Mouse (Mus musculus): ENCODE measurements around the gene Klhl7. TPM values are rescaled to one million over a fixed set of nuclear protein-coding genes. Genes with fewer than 3 reads are reported as not detected.

The Klhl7 gene
- total and polyA plus RNA-seq, 2 experiments from 2014 or later, result 47.1 to 55.3 TPM

- TF ChIP-seq EP300 (IDR thresholded peaks at IDR 0.05; ENCODE audit: low read depth) (no peak), CTCF (IDR thresholded peaks at IDR 0.05; ENCODE audit: low read depth) (no peak)
- DNase-seq (ENCODE audit: low spot score) (no peak), ATAC-seq (ENCODE audit: insufficient read depth, low read depth) (no peak)
- WGBS, result 93% methylated on average over 1 of the region's 1 CpGs
- Histone ChIP-seq H3K36me3 (replicated peaks; ENCODE audit: control insufficient read depth, insufficient read depth, low read length) (0 out of 2 replicates have a peak, but pooled peaks cover 10% of the 10 kb centered on the region), H3K9me3 (replicated peaks; ENCODE audit: control insufficient read depth, low read length) (no peaks in the 10 kb centered on the region), H3K9ac (replicated peaks; ENCODE audit: low read depth, low read length) (no peak overlapping the region), H3K4me2 (ENCODE audit: low read depth, low read length) (no peak overlapping the region), H3K27ac (ENCODE audit: low read depth) (peak overlapping the region; percentile 44; the same call in 1 of the 2 replicates), H3K4me1 (ENCODE audit: control insufficient read depth, insufficient read depth) (peaks cover 22% of the 10 kb centered on the region), H3K4me3 (ENCODE audit: low read depth, low read length) (no peak overlapping the region), H3K27me3 (ENCODE audit: control insufficient read depth, insufficient read depth, low read length) (no peaks in the 10 kb centered on the region)
These were observed 23.8 kb downstream of the Klhl7 start for GRCm38 (mm10) chr5:24124175-24124574.

GRCm38 (mm10) chr5:24124579-24125276 is 24.3 kb downstream of the Klhl7 start:
- Histone ChIP-seq H3K4me2 (ENCODE audit: low read depth, low read length) (peak overlapping the region; percentile 25; the same call in 1 of the 2 replicates), H3K4me3 (ENCODE audit: low read depth, low read length) (no peak overlapping the region), H3K27me3 (ENCODE audit: control insufficient read depth, insufficient read depth, low read length) (no peaks in the 10 kb centered on the region), H3K4me1 (ENCODE audit: control insufficient read depth, insufficient read depth) (peaks cover 22% of the 10 kb centered on the region), H3K36me3 (replicated peaks; ENCODE audit: control insufficient read depth, insufficient read depth, low read length) (0 out of 2 replicates have a peak, but pooled peaks cover 10% of the 10 kb centered on the region), H3K27ac (ENCODE audit: low read depth) (peak overlapping the region; percentile 96), H3K9ac (replicated peaks; ENCODE audit: low read depth, low read length) (no peak overlapping the region; the same call in 1 of the 2 replicates), H3K9me3 (replicated peaks; ENCODE audit: control insufficient read depth, low read length) (no peaks in the 10 kb centered on the region)
- WGBS, result 76% methylated on average over 3 of the region's 3 CpGs
- TF ChIP-seq CTCF (IDR thresholded peaks at IDR 0.05; ENCODE audit: low read depth) (no peak), EP300 (IDR thresholded peaks at IDR 0.05; ENCODE audit: low read depth) (no peak)
- ATAC-seq (ENCODE audit: insufficient read depth, low read depth), result no peak
- DNase-seq (ENCODE audit: low spot score), result no peak

- ATAC-seq (ENCODE audit: insufficient read depth, low read depth), result peak; percentile 77
- no peaks in the 10 kb centered on the region for H3K9me3 ChIP-seq (replicated peaks; ENCODE audit: control insufficient read depth, low read length)
- DNase-seq (ENCODE audit: low spot score), result peak; percentile 84
- WGBS, result 36% methylated on average over 1 of the region's 1 CpGs
- H3K36me3 ChIP-seq (replicated peaks; ENCODE audit: control insufficient read depth, insufficient read depth, low read length), result 0 out of 2 replicates have a peak, but pooled peaks cover 16% of the 10 kb centered on the region
- peak overlapping the region; percentile 96 for H3K27ac ChIP-seq (ENCODE audit: low read depth)
- peak overlapping the region; percentile 42; the same call in 1 of the 2 replicates for H3K9ac ChIP-seq (replicated peaks; ENCODE audit: low read depth, low read length)
- peaks cover 22% of the 10 kb centered on the region for H3K4me1 ChIP-seq (ENCODE audit: control insufficient read depth, insufficient read depth)
- TF ChIP-seq CTCF (IDR thresholded peaks at IDR 0.05; ENCODE audit: low read depth) (no peak), EP300 (IDR thresholded peaks at IDR 0.05; ENCODE audit: low read depth) (no peak)
- no peak overlapping the region for H3K4me3 ChIP-seq (ENCODE audit: low read depth, low read length)
- H3K27me3 ChIP-seq (ENCODE audit: control insufficient read depth, insufficient read depth, low read length), result no peaks in the 10 kb centered on the region
- 0 out of 2 replicates have a peak overlapping the region, but pooled peaks have one; percentile 10 for H3K4me2 ChIP-seq (ENCODE audit: low read depth, low read length)
These were observed 25.7 kb downstream of the Klhl7 start for GRCm38 (mm10) chr5:24125910-24126636.

- Histone ChIP-seq H3K4me3 (ENCODE audit: low read depth, low read length) (no peak overlapping the region), H3K36me3 (replicated peaks; ENCODE audit: control insufficient read depth, insufficient read depth, low read length) (0 out of 2 replicates have a peak, but pooled peaks cover 16% of the 10 kb centered on the region), H3K9ac (replicated peaks; ENCODE audit: low read depth, low read length) (peak overlapping the region; percentile 42; the same call in 1 of the 2 replicates), H3K9me3 (replicated peaks; ENCODE audit: control insufficient read depth, low read length) (no peaks in the 10 kb centered on the region), H3K4me2 (ENCODE audit: low read depth, low read length) (no peak overlapping the region; the same call in 1 of the 2 replicates), H3K27ac (ENCODE audit: low read depth) (peak overlapping the region; percentile 96), H3K4me1 (ENCODE audit: control insufficient read depth, insufficient read depth) (peaks cover 22% of the 10 kb centered on the region), H3K27me3 (ENCODE audit: control insufficient read depth, insufficient read depth, low read length) (no peaks in the 10 kb centered on the region)
- peak; percentile 87 for ATAC-seq (ENCODE audit: insufficient read depth, low read depth)
- TF ChIP-seq EP300 (IDR thresholded peaks at IDR 0.05; ENCODE audit: low read depth), result peak; percentile 37; the same call in 1 of the 2 replicates
- no peak for TF ChIP-seq CTCF (IDR thresholded peaks at IDR 0.05; ENCODE audit: low read depth)
- peak; percentile 87 for DNase-seq (ENCODE audit: low spot score)
- 28% methylated on average over 4 of the region's 4 CpGs for WGBS
These were observed 26.6 kb downstream of the Klhl7 start for GRCm38 (mm10) chr5:24126967-24127366.

GRCm38 (mm10) chr5:24146964-24147363 is 46.6 kb downstream of the Klhl7 start:
- no peak overlapping the region for H3K4me2 ChIP-seq (ENCODE audit: low read depth, low read length)
- WGBS, result 80% methylated on average over 5 of the region's 5 CpGs
- DNase-seq (ENCODE audit: low spot score) (no peak), ATAC-seq (ENCODE audit: insufficient read depth, low read depth) (no peak)
- H3K27ac ChIP-seq (ENCODE audit: low read depth), result no peak overlapping the region
- peaks cover 52% of the 10 kb centered on the region for H3K36me3 ChIP-seq (replicated peaks; ENCODE audit: control insufficient read depth, insufficient read depth, low read length)
- H3K9me3 ChIP-seq (replicated peaks; ENCODE audit: control insufficient read depth, low read length), result no peaks in the 10 kb centered on the region
- H3K27me3 ChIP-seq (ENCODE audit: control insufficient read depth, insufficient read depth, low read length), result no peaks in the 10 kb centered on the region
- TF ChIP-seq CTCF (IDR thresholded peaks at IDR 0.05; ENCODE audit: low read depth), result no peak
- no peak for TF ChIP-seq EP300 (IDR thresholded peaks at IDR 0.05; ENCODE audit: low read depth)
- no peak overlapping the region for H3K9ac ChIP-seq (replicated peaks; ENCODE audit: low read depth, low read length)
- no peak overlapping the region for H3K4me3 ChIP-seq (ENCODE audit: low read depth, low read length)
- peaks cover 10% of the 10 kb centered on the region; the same call in 1 of the 2 replicates for H3K4me1 ChIP-seq (ENCODE audit: control insufficient read depth, insufficient read depth)

Data from heart, postnatal 0 days (tissue).